Mouse (Mus musculus): ENCODE measurements around the gene Slc26a8. TPM values are rescaled to one million over a fixed set of nuclear protein-coding genes. Genes with fewer than 3 reads are reported as not detected.

The Slc26a8 gene
- total RNA-seq, 2 experiments from 2014 or later, result 0.27 to 0.33 TPM

DNA sequence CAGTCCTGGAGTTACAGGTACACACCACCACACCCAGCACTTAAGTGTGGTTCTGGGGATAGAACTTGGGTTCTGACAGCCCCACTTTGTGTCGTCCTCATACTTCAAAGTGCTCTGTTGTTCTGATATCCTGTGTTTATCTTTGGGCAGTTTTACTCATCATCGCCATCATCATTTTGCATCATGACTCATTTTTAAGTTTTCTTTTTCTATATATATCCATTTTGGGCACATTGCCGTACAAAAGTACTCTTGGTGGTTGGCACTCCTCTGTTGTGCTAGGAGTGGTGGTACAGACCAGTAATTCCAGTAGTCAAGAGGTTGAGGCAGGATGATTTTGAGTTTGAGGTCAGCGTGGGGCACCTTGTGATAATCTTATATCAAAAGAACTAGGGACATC is 11.1 kb upstream of the Slc26a8 start:
- intact Hi-C loops (cut with DNase I), result no loop called here
- DNase-seq, result no peak

DNA sequence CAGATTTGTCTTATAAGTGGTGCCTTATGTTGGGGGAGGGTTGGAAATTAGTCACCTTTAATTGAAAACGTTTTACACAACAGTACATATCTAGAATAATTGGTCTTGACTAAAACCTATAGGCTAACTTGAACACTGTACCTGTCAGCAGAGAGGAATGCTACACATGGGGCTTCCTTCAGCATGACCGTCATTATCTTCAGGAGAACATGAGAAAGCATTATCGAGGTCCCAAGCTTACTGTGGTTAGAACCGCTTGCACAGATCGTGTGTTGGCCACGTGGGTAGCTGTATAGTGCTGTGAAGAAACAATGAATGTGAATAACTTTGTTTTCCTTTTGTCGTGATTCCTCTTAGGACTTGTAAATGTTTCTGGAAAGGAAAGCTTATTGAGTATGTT is 9.8 kb upstream of the Slc26a8 start:
- intact Hi-C loops (cut with DNase I), result no loop called here
- DNase-seq, result no peak

DNA sequence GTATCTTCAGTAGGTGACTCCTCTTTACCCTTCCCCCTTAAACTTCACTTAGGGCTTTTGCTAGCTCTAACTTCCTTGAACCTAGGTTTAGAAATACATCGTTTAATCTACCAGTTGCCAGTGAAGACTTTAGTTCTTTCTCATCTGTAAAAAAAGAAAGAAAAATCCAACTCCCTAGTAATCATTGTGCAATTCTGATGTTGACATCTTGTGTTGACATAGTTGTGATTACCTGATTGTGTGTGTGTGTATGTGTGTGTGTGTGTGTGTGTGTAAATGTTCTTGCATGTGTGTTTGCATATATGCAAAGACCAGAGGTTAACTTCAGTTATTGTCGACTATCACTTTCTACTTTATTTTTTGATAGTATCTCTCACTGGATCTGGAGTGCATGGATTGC is 8.6 kb upstream of the Slc26a8 start:
- intact Hi-C loops (cut with DNase I), result no loop called here
- DNase-seq, result no peak

DNA sequence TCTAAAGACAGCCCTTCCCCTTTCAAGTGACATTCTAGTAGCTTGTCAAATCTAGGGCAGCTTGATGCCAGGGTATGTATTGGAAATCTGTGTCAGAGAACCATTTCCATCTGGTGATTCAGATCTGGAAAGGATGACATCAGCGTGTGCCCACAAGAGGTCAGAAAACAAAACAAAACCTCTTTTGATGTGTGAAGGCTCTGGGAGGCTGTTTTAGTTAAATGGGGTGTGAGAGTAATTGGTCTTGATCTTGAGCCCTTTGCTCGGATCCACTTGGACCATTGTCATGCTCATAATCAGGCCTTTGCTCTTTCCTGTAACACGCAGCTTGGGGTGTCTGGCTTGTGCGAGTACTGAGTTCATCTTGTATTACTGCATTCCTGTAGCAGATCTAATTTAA is 8.2 kb upstream of the Slc26a8 start:
- DNase-seq, result no peak
- intact Hi-C loops (cut with DNase I), result no loop called here

DNA sequence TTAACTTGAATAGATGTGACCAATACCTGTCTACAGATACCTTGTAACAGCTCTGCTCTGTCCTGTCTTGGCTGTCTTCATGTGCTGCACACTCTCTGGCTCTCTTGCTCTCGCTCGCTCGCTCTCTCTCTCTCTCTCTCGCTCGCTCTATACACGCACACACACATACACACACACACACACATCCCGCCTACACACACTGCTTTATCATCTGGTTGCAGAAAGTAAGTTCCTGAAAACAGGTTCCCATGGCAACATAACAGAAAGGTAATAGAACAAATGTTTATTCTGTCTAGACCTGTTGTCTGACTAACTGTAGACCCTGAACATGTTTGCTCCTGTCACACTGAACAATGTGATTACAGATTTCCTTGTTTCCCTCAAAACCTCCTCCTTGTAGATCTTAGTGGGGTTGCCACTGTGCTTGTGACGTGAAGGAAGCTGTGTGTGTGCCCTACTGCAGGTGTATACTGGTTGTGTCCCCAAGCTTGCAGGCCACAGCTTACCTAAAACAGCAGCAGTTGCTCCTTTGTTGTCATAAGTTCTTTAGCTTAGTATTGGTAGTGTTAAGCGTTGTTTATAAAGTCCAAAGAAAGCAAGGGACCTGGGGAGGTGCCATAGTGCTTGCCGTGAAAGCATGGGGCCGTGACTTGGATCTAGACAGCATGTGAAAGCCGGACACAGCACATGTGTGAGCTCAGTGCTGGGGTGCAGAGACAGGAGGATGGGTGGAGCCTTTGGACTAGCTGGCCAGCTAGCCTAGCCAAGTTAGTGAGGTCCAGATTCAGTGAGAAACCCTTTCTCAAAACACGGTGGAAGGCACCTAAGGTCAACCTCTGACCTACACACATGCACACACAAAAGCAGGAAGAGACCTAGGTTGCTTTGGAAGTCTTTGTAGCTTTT is 7.5 kb upstream of the Slc26a8 start:
- DNase-seq, result no peak
- intact Hi-C loops (cut with DNase I), result no loop called here

DNA sequence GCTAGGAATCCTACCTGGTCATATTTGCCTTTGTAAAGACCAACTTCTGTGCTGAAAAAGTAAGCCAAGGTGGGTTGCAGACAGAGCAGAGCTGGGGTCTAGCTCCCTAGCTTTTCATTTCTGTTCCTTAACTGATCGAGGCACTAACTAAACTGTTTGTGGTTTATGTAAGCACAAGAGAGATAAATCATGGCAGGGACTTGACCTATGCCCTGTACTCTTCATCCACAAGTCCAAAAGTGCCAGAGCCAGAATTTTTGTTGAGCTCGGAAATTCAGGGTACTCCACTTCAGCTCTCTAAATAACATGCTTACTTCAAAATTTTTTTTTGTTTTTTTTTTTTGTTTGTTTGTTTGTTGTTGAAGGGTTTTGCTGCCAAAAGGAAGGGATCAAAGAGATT is 6.6 kb upstream of the Slc26a8 start:
- intact Hi-C loops (cut with DNase I), result no loop called here
- no peak for DNase-seq

DNA sequence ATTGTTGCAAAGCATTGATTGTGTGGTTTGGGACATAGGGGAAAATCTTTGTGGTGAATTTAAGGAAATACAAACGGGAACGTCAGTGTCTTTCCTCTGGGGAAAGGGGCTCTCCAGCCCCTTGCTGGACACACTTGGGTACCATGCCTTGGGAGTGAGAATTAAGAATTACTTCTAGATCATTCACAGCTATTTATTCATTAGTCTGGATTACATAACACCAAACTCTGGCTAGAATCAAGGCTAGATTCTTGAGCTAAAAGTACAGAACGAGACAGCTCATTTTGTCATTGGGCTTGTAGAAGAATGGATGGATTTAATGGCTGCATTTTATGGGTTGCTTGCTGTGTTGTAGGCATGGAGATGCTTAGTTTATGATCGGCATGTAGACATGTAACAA is 4.8 kb upstream of the Slc26a8 start:
- intact Hi-C loops (cut with DNase I), result loop anchor here (5.0 kb wide), 2 partner anchors 47 to 107 kb away; partner anchors contain the start of gene Brpf3
- DNase-seq, result no peak

DNA sequence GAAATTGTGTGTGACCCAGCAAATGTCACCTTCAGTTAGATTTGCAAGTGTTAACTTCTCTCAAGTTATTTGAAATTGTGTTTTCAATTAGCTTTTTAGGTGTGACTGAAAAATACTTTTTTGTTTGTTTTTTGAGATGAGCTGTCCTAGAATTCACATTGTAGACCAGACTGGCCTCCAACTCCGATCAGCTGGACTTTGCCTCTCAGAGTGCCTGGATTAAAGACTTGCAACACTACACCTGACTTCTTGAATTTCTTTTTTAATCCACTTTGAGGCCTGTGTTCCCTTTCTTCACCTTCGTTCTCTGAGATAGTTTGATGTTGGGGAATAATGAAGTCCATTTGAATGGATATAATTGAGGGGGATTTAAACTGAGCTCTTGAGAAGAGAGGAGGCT is 4.0 kb upstream of the Slc26a8 start:
- no peak for DNase-seq
- intact Hi-C loops (cut with DNase I), result loop anchor here (5.0 kb wide), 2 partner anchors 48 to 108 kb away; partner anchors contain the start of gene Brpf3

DNA sequence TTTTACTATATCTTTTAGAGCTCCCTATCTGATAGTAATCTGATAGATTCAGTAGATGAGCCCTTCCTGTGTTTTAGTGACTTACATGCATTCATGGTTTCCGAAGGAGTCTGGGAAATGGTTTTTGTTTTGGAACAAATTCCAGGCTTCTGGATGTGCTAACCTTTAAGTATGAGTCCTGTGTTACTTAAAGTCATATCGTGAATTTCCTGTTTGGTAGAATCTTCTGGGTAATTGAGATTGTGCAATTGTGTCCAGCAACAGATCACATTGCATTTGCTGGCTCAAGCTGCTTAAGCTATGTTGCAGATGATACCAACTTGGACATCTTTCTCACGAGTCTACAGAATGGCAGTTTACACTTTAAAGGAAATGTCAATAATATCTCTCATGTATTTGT is 3.1 kb upstream of the Slc26a8 start:
- no peak for DNase-seq
- intact Hi-C loops (cut with DNase I), result loop anchor here (5.0 kb wide), 2 partner anchors 49 to 109 kb away; partner anchors contain the start of gene Brpf3

DNA sequence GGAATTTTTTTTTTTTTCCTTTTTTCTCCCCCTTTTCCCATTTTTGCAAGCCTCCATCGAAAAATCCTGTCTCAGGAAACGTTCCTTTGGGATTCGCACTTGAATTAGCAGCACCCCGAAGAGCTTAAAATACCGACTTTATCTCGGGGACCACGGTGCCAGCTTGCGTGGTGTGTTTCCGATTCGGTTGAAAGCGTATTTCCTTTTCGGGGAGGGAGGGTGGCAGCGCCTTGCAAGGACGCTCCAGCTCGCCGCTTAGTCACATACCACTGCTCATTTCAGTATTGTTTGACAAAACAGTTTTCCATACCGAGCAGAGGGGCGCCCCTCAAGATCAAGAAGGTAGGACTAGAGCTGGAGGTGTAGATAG is 2.3 kb upstream of the Slc26a8 start:
- peak in 1 of 2 experiments; percentile 19 for DNase-seq
- intact Hi-C loops (cut with DNase I), result loop anchor here (5.0 kb wide), 2 partner anchors 50 to 110 kb away; partner anchors contain the start of gene Brpf3

DNA sequence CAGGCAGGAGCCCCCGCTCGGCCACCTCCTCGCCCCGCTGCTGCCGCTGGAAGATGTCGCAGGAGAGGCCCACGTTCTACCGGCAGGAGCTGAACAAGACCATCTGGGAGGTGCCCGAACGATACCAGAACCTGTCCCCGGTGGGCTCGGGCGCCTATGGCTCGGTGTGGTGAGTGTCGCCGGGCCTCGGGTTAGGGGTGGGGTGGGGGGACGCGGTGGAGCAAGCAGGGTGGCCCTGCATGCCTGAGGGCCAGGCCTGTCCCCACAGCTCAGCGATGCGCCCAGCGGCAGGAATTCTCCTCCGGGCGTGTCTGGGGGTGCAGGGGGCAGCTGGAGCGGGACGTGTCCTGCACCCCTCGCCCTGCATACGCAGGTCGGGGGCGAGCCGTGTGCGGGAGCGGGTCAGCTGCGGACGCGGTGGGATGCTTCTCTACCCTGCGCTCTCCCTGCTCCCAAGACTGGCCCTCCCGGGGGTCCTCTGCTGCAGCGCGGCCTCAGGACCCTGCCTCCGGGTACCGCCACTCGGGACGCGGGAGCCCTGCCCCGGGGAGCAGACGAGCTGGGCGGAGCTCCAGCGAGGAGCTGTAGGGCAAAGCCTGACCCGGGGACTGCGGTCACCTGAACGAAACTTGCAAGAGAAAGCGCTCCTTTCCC is 1.8 kb upstream of the Slc26a8 start:
- intact Hi-C loops (cut with DNase I), result loop anchor here (5.0 kb wide), 2 partner anchors 50 to 110 kb away; partner anchors contain the start of gene Brpf3
- DNase-seq, result peak; percentile 43 to 45

DNA sequence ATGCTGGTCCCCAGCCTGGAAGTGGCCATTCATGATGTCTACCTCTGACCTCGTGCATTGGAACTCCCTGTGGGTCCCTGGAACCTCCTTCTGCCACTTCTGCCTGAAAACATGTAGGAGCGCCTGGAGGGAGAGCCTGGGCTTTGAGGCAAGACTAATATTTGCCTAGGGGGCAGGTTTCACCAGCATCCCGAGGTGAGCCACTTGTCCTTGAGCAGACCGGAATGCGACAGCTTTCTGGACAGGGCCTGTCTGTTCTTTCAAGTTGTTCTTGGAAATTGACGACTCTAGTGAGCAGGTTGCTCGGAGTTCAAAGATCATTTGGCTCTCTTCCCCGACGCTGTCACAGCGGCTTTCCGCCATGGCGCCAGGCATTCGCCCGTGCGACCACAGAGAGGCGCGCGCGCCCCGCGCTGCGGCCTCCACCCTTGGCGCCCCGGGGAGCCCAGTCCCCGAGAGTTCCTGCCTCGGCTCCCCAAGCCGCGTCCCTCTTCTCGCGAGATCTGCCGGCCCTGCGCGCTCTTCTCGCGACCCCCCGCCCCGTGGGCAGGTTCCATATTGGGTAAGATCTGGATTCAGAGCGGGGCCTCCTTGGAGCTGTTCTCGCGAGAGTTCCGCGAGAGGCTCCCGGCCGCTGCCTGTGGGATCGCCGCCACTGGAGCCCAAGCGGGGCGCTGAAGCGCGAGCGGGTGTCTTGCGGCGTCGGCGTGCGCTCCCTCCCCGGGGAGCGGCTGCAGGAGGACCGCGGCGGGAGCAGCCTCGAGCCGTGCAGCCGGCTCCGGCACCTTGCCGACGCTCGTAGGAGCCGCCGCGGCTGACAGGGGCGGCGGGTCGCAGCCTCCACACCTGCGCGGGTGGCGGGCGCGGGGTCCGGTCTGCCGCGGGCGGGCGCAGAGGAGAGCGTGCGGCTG is 998 bp upstream of the Slc26a8 start, which contains the start of gene Mapk14:
Gene Mapk14 (plus strand): TSS at position 554 of the 911 bp plus-strand sequence.
- intact Hi-C loops (cut with DNase I), result loop anchor here (5.0 kb wide), 2 partner anchors 51 to 111 kb away; partner anchors contain the start of gene Brpf3
- peak; percentile 98 to 100 for DNase-seq

DNA sequence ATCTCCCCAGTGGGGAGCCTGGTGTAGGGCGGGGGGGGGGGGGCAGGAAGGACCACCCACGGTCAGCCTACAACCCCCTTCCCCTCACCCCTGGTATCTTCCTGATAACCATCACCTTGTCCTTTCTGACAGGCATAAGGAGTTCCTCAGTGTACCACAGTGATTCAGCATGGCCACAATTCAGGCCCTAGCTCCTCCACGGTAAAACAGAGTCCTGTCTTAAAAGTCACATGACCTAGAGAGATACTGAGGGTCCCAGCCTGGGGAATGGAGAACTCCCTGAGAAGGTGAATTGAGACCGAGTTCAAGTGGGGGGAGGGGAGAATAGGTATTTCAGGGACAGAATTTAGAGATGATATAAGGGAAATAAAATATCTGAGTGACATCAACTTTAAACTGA is 2.7 kb downstream of the Slc26a8 start:
- intact Hi-C loops (cut with DNase I), result loop anchor here (5.0 kb wide), 2 partner anchors 75 to 240 kb away; no protein-coding TSS in a partner anchor
- DNase-seq, result no peak

DNA sequence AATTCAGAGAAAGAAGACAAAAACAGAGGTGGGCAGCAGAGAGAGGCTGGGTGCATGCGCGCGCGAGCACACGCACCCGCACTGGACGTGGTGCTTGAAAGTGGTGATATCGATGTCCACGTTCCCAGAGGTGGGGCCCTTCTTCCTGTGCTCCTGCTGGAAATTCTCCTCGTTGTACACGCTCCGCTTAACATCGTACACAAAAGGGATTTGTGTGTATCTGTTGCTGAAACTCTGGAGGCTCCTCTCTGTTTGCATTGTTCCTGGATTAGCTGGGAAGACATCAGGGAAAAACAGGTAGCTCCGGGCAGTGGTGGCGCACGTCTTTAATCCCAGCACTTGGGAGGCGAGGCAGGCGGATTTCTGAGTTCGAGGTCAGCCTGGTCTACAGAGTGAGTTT is 5.4 kb downstream of the Slc26a8 start:
- intact Hi-C loops (cut with DNase I), result loop anchor here (5.0 kb wide), 2 partner anchors 78 to 243 kb away; no protein-coding TSS in a partner anchor
- DNase-seq, result no peak

DNA sequence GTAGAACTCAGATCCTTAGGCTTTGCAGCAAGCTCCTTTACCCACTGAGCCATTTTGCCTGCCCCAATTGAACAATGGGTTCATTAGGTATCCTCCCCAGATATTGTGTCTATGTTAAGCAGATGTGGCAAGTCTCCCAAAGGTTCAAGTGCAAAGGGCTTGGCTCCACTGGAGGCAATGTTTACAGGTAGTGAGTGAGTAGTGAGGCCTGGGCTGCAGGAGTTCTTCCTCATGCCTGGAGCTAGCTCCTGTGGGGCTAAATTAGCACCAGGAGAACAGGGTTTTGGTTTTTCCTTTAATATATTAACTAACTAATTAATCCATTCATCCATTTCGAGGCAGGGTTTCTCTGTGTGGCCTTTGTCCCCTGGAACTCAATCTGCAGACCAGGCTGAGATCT is 6.4 kb downstream of the Slc26a8 start:
- intact Hi-C loops (cut with DNase I), result no loop called here

DNA sequence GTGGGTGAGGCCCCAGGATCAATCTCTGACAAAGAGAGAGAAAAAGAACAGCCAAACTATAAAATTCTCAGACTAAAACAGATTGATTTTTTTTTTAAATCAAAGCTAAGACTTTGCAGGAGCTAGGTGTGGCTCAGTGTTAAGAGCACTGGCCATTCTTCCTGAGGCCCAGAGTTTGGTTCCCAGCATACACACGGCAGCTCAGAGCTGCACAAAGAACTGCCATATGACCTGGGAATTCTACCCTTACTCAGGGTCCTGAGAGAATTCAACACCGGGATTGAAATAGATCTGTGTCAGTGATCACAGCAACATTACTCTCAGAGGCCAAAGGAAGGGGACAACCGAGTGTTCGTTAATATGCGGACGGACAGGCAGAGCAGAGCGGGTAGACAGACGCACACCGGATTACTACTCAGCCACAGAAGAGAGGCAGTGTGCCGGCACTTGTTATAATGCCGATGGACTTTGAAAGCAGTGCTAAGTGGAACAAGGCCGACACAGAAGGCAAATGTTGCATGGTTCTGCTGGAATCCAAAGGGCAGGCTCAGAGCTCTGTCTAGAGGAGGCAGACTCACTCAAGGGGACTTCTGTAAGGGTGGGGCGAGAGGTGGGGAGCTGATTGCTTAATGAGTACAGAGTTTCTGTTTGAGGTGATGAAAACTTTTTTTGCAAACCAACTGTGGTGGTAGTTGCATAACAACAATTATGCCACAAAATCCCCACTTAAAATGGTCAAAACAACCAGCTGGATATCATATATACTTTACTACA is 7.5 kb downstream of the Slc26a8 start:
- DNase-seq, result no peak
- intact Hi-C loops (cut with DNase I), result no loop called here

More for the DNA sequence above, 6.4 kb downstream of the Slc26a8 start:
- DNase-seq, result no peak

DNA sequence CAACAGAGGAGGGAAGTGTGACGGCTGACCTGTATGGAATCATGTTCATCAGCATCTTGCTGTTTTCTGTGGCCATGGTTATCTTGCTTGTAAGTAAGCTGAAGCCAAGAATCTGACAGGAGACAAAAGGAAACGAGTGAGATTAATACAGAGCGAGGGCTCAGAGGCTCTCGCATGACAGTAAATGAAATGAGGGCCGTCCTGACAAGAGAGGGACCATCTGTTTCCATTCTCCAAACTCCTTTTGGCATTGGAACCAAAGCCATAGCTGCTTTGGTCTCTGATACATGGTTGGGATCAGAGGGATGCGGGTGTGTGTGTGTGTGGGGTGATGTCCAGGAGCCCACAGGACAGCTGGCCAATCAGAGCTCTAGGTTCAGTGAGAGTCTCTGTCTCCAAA is 30.5 kb downstream of the Slc26a8 start:
- intact Hi-C loops (cut with DNase I), result no loop called here
- DNase-seq, result no peak

DNA sequence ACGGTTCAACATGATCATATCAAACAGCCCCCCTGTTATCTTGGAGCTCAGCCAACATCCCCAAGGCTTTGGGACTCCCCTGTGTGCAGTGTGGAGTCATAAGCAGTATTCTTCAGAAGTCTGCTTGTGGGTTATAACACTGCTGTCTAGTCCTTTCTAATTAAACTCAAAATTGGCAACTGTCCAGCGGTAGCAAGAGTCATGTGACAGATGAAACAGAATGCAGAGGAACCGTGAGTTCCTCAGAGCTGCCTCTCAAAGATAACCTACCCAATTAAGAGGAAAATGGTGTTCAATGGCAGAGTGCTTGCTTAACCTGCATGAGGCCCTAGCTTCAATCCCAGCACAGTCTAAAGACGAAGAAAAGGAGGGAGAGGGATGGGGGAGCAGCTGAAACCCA is 32.1 kb downstream of the Slc26a8 start:
- intact Hi-C loops (cut with DNase I), result no loop called here

DNA sequence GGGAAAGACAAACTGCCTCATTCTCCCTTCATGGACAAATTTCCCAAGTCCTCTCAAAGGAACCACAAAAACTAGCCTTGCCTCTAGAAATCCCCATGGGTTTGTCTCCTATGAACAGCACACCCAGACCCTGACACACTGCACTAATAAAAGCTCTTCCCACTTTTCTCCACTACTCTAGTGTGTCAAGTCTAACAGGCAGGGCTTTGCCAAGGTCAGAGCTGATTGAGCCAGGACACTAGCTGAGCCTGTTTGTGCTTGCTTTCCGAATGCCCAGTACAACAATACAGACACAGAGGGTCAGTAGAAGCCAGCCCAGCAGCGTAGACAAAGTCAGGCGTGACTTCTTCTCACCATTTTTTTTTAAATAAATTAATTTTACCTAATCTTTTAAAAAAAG is 39.8 kb downstream of the Slc26a8 start:
- intact Hi-C loops (cut with DNase I), result no loop called here

More for the DNA sequence above, 32.1 kb downstream of the Slc26a8 start:
- DNase-seq, result no peak

More for the DNA sequence above, 39.8 kb downstream of the Slc26a8 start:
- no peak for DNase-seq
